Mouse (Mus musculus): ENCODE results near the gene Kirrel. TPM values are rescaled to one million over a fixed set of nuclear protein-coding genes. Genes with fewer than 3 reads are reported as not detected.

Gene Kirrel
- total RNA-seq (2021) = 10 to 100 TPM; 12.5 to 22.0 TPM
- polyA plus RNA-seq (2012; rRNA removed) = 9.9 and 11.2 TPM in 2 replicates
- long read RNA-seq, full-length matches to known transcripts = 2 of 5 reads
- long read RNA-seq, partial matches to known transcripts = 1 of 5 reads
- long read RNA-seq, other reads (novel, unspliced or antisense) = 2 of 5 reads

DNA sequence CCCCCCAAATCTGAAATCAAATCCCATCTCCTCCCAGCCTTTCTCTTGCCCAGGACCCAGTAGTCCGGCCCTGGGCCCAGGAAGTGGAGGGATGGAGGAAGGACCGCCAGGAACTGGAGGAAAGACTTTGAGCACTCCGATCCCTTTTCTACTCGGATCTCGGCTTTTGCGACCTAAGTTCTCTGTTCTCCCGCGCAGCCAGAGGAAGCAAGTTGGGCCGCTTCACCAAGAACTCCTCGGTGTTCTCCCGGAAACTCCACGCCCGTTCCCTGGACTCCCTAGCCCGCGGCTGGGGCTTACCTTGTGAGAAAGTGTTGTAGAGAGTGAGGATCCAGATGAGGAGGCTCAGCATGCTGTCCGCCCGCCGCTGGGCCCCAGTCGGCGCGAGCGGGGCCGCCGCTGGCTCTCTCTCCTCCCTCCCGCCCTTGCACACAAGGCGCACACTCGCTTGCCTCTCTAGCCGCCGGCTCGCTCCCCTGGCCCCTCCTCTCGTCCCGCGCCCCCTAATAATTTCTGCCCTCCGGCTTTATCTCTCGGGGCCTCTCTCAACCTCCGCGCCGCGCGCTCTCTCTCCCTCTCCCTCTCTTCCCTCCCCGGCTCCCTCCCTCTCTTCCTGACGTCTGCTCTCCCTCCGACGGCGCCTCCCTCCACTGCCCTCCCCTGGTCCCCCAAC lies at the start of gene Kirrel:
TSS of gene Kirrel (minus strand) at position 652 of the 673 bp plus-strand sequence.
- DNase-seq = peak; percentile 90

DNA sequence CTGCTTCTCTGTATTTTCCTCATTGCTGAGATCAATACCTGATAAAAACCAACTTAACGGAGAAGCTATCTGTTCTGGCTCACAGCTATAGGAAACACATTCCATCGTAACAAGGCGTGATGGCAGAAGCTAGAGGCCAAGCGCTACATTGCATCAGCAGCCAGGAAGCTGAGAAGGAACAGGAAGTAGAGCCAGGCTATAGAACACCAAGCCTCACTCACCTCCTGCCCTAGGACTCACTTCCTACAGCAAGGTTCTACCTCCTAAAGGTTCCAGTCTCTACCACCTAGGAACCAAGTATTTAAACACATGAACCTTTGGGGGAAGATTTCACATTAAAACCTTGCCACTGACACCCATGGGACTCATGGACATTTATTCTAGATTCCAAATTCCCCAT lies 49.1 kb upstream of the Kirrel start:
- DNase-seq = no peak

DNA sequence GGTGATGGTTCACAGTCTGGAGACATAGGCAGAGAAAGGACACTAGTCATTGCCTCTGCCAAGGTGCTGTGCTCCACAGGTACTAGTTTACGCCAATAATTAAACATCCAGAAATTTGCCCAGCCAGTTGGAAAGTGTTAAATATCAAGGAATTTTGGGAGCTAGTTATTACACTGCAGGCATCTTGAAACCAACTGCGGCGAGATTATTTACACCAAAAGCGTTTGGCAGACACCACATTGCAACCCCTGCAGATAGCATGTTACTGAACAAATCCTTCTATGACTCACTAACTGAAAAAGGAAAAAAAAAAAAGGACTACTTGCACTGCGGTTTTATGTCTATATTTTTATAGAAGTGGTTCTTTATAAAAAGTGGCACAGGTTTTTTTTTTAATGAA lies 47.8 kb upstream of the Kirrel start:
- no peak for DNase-seq

DNA sequence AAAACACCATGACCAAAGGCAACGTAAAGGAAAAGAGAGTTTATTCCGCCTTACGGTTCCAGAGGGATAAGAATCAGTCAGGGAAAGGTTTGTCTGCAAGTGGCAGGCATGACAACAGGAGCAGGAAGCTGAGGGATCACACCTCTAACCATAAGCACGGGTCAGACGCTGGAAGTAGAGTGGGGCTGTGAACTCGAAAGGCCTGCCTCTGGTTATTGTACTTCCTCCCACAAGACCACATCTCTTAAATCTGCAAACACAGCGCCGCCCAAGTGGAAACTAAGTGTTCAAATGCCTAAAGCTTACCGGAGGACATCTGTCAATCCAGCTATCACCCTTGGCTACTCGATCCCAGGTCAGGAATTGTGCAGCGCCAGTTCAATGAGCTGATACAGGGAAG lies 40.6 kb upstream of the Kirrel start:
- no peak for DNase-seq

DNA sequence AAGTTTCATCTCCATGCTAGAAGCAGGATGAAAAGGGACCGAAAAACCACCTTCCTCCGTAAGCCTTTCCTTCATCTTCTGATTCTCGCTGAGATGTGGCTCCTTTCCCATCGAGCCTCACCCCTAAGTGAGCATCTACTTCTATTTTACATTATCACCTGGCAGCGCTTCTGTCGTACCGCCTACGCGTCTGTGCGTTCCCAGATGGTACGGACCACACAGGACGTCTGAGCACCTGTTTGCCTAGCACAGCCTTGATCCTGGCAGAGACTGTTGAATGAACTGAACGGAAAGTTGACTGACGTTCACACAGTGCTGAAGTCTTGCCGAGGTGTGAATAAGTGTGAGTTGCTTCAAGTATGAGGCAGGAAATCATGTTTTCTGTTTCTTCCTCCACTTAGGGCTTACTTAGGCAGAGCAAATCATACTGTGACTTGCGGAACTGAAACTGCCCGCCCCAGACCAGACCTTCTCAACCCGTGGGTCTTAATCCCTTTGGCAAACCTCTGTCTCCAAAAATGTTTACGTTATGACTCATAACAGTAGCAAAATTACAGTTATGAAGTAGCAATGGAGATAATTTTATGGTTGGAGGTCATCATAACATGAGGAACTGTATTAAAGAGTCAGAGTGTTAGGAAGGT lies 39.8 kb upstream of the Kirrel start:
- DNase-seq = no peak

DNA sequence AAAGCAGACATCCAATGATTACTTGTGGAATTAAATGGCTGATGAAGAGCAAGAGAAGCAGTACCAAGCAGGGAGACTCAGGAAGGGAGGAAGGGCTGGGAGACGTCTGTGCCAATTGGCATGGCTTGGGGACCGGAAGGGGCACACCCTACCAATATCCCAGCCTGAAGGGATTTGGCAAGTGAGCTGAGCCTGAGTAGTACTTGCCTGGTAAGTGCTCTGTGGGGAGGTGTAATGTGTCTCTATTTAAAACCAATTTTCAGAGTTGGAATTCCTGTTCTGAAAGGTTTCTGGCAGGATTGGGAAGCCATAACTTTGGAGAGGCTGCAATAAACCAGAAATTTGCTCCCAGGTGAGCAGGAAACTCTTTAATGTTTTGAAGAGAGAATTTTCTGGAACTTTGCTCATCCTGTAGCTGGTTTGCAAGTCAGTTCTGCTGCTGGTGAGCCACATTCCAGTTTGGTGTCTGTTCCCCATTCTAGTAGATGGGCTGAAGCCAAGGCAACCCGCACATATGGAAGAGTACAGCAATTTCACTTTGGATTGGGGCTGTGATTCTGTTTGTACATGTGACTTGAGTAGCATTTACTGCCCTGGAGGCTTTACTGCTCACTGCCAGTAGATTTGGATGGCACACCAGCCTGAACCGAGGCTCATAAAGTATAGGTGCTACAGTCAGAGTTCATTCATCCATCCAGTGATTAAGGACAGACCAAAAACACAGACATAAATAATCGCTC lies 32.0 kb upstream of the Kirrel start:
- no peak for DNase-seq

DNA sequence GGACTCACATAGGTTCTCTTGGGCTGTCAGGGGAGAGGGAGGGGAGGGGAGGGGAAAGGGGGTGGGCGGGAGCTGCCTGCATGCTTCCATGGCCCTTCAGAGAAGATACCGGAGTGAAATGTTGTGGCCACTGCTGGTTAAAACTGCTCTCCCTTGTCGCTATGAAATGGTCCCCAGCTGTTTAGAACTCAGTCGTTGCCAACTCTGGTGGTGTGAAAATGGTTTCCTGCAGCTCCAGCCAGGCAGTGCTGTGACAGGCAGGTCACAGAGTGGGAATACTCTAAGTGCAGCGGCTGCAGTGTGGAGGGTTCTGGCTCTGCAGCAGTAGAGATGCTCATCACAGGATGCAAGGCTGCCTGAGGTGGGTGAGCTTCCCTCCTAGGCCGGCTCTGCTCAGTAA lies 22.1 kb upstream of the Kirrel start:
- no peak for DNase-seq

DNA sequence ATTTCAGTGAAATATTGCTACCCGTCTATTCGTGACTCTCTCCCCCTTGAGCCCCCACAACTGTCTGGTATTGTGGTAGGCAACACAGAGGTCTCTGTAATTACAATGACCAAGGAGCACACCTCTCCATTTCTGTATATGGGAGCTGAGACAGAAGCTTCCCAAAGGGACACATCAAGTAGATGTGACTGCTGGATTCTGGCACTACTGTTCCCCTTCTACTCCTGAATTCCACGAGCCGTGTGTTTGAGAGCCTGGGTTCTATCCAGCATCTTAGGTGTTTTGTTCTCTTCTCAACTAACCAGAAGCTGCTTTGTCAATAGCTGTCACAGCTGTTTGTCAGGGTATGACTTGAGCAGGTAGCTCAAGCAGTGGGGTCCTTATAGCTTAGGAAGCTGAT lies 20.5 kb upstream of the Kirrel start:
- no peak for DNase-seq

DNA sequence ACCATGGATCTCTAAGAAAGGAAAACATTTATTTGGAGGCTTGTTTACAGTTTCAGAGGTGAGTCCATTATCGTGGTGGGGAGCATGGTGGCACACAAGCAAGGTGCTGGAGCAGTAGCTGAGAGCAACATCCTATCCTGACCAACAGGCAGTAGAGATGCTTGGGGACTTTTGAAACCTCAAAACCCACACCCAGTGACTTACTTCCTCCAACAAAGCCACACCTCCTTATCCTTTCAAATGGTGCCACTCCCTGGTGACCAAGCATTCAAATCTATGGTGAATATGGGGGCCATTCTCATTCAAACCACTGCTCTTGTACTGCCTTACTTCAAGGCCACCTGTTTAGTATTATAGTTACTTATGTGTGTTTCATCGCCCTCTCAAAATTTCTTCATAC lies 20.0 kb upstream of the Kirrel start:
- no peak for DNase-seq

DNA sequence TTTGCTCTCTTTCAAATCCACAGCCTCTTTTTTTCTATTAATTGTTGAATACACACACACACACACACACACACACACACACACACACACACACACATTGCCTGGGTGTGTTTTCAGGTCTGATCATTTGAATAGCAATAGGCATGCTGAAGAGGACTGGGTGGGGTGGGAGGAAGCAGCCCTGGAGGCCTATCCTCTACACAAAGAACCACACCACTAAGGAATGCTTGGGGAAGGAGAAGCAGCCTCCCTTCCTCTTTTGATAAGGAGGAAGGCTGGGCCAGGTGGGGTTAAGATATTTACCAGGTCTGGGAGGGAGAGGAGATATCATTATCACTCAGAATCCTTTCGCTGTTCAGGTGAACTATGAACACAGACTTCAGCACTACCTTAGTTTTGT lies 19.2 kb upstream of the Kirrel start:
- DNase-seq = no peak

DNA sequence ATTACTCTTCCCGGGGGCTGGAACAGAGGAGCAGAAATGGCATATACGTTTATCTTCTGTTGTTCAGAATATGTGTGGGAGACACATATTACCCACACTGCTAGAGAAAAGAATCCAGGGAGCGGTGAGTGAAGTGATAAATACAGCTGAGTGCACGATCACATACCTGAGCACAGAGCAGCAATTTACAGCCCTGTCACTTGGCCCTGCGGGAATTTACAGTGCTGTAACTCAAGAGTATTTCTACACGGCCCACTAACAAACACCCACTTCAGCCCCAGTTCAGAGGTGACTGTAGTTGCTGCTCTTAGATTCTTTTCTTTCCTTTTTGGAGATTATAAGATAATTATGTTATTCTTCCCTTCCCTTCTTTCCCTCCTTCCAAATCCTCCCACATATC lies 18.8 kb upstream of the Kirrel start:
- DNase-seq = no peak

DNA sequence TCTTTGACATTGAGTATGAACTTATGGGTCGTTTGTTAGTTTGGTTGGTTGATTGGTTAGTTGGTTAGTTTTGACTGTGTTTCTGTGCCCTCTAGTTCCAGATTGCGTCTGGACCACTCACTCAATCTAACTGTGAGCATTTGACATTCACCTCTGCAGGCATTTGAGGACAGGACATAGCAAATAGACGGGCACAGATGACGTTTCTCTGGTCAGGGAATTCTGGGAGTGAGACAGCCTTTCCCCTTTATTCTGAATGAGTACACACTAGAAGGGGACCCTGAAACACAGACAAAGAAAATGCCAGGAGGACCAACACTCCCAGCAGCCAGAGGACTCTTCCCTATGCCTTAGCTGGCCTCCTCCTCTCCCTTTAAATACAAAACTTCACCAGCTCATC lies 2.1 kb upstream of the Kirrel start:
- DNase-seq = no peak

DNA sequence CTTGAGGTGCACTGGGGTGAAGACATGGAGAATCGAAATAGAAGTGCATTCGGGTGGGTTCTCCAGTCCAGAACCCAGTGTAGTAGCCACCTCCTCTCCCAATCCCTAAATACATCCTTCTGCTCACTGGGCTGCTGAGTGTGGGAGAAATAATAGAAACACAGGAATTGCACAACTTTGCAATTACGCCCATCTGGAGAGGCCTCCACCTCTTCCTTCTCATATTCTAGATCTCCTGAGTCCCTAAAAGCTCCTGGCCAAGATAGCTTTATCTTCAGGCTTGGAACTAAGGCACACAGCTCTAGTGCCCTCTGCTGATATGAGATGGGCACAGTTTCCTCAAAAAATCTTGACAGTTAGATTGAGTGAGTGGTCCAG lies 880 bp upstream of the Kirrel start:
- DNase-seq = no peak

DNA sequence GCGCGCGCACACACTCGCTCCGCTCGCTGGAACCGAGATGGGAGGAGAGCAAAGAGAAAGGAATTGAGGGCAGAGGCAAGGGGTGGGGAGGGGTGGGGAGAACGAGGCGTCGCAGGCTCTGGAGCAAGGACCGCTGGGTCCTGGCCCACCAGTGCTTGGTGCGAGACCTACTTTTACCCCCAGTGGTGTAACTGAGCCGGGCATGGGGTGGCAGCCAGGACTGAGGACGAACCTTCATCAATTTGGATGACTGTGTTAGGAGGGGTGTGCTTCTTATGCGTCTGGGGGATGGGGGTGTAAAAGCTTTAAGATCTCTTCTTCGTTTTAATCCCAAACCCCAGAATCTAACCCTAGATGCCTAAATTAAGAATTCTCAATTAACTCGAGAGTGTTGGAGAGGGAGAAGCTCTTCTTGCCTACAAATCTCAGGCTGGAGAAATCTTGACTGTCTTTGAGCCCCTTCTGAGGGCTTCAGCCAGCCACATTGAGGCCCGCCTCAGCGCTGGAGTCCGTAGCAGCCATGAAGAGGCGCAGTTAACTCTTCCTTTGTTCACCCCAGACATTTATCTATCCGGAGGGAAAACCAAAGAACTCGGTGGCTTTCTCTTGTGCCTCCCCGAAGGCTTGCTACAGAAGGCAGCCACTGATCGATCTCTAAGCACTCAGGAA lies 356 bp upstream of the Kirrel start:
- DNase-seq = no peak

DNA sequence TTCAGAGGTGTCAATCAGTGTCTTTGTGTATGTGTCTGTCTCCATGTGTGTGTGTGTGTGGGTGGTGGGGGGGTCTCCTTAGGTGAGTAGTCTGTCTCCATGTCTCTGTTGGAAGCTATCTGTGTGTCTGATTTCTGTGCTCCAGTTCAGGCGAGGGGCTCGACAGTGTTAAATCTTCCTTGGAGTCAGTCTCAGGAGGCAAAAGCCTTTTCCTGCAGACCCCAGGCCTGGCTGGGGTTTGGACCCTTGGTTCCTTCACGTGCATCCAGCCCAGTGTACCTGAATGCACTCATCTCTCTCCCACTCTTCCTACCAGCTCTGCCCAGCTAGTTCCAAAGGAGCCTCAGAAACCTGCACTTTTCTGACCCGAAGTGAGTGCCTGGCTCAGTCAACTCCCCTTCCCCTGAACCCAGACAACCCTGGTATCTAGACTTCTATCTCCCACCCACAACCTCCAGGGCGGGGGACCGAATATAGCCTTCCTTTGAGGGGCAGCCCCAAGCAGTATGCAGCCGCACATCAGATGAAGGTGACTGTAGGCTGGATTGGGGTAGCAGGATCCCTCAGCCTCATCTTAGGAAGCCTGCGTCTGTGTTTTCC lies 961 bp downstream of the Kirrel start:
- DNase-seq = no peak

DNA sequence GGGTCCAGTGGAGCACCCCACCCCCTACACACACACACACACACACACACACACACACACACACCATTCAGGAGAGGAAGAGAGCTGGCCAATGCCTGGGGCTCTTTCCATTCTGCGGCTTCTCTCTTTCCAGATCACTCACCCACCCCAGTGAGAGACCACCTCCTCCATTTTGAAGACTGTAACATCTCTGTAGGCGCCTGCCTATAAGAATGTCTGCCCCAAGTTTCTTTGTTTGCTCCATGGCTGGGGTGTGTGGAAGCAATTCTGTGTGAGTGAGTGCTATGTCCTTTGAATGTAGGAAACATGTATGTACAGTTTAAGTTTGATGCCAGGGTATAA lies 1.5 kb downstream of the Kirrel start:
- DNase-seq = no peak

DNA sequence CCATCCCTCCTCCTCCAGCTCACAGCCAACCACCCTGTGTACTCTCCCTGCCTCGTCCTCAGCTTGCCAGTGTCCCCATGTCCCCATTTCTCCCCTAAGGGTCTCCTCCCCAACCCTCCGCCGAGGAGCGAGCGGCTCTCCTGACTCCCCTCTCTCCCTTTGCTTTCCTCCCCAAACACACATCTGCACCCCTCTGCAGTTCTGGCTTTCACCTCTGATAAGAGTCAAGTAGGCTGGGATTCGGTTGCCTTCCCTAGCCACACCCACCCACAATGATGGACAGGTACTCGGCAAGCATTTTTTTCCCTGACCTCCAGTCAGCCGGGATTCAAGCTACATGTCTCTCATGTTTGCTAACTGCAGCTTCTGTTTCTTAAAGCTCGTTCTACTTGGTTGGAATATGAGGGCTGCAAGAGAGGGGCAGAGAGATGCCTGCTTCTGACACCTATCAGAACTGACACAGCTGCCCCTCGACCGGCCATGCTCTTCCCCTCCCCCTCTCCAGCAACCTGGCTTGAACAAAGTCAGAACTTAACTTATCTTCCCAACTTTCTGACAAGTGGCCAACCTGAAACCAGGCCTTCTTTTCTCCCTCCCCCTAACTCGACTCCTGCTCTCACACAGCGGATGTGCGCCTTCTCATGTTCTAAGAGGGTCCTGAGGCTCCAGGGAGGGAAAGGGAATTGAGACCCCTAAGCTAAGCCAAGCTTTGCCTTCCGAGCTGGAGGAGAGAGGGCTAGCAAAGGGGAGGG lies 2.0 kb downstream of the Kirrel start:
- peak; percentile 64 for DNase-seq

DNA sequence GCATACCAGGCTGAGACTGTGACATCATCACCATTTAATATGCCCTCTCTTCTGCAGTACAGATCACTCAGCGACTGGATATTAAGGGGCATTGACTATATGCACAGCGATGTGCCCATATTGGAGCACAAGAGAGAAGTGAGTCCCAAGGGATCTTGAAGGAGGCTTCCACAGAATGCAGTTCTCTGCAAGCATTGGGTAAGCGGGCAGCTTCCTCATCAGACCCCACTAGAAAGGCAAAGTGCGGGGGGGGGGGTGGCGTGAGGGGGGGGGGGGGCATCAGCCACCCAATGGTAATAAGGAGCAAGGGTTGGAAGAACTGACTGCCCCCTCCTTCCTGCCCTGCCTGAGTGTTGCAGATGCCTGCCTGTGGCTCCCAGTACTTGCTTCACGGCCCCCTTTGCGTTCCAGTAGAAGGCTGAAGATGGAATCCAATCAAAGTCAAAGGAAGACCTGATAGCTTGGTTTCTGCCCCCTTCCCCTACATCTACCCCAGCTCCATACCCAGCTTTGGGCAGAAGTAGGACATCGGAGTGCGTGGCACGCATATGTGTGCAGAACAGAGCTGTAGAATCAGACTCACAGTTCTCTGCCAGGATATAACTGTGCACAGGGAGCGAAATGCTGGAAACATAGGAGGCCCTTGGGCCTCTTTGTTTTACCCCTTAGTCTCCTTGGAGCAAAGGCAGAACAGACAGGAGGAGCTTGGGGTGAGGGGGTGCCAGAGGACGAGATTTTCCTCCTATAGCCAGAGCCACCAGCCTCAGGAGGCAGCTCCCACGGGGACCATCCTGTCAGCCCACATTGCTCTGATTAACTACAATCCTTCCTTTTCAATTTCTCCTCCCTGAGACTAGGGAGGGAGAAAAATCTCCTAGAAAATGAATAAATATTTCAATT lies 3.1 kb downstream of the Kirrel start:
- DNase-seq = no peak

DNA sequence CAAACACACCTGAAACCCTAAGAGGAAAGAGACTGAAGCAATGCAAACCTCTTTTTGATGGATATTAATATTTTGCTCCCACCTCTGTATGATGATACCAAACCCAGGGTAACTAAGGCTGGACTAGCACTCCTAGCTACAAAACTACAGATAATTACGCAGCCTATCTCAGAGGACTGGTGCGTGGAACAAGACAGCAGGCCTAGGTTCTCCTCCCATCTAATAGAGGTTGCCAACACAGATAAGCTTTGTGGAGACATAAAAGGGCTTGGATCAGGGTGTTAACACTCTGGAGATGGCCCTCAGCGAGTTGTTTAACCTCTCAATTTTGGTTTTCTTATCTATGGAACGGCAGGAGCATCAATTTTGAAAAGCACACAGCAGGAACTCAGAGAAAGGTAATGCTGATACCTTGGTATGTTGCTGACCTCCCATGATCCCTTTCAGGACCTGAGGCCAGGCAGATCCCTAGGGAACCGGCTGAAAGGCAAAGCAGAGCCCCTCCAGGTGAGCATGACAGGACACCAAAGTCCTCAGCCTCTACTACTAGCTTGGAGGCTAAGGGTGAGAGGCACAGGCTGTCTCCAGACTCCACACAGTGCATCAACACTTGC lies 5.0 kb downstream of the Kirrel start:
- no peak for DNase-seq

DNA sequence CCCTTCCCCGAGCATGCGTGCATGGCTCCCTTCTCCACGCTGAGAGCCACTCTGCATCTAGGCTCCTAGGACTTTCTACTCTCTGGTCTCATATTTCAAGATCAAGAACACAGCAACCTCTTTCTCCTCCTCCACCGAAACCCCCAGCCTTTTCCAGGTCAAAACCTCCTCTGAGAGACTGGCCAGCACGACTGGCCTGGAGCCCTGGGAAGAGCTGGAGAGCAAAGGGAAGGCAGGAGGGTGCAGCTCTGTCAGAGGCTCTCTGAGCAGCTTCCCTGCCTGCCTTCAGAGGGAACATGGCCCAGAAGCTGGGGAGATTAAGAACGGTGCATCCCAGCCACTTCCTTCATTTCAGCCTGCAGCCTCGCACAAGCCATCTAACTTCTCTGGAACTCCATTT lies 5.8 kb downstream of the Kirrel start:
- DNase-seq = no peak

All from adrenal gland, adult 2 months (tissue).